Mouse (Mus musculus) forebrain, embryonic 14.5 days (tissue): ENCODE measurements around the gene Uhrf1. TPM values are rescaled to one million over a fixed set of nuclear protein-coding genes. Genes with fewer than 3 reads are reported as not detected.

Experiments
- ATAC-seq: fragments of 200-750 bp; cut with Nextera tagmentation; 2 replicates; pipeline ENCODE4 v1.8.0; 2017; ENCODE audit warnings: mild to moderate bottlenecking, moderate library complexity
- DNase-seq: peaks from one replicate; pipeline ENCODE4 v3.0.0-alpha.2; 2015; ENCODE audit warnings: low spot score
- H3K27ac ChIP-seq: fragments of 300-500 bp; sonication (generic); 2 replicates; pipeline ENCODE4 v1.5.1; 2014; ENCODE audit warnings: low read depth, mild to moderate bottlenecking, control low read depth, low read length, moderate library complexity
- H3K27me3 ChIP-seq: fragments of 300-500 bp; sonication (generic); replicated peaks from 2 replicates; pipeline ENCODE4 v1.6.1; 2014; ENCODE audit warnings: low read length, control low read depth, mixed read lengths; ENCODE audit not compliant: control insufficient read depth, insufficient read depth
- H3K36me3 ChIP-seq: fragments of 300-500 bp; sonication (generic); 2 replicates; pipeline ENCODE4 v1.6.1; 2014; ENCODE audit warnings: low read length, control low read depth; ENCODE audit not compliant: control insufficient read depth, insufficient read depth
- H3K4me1 ChIP-seq: fragments of 300-500 bp; sonication (generic); 2 replicates; pipeline ENCODE4 v1.6.1; 2014; ENCODE audit warnings: antibody characterized with exemption, low read length, control low read depth; ENCODE audit not compliant: control insufficient read depth, insufficient read depth
- H3K4me2 ChIP-seq: fragments of 300-500 bp; sonication (generic); 2 replicates; pipeline ENCODE4 v1.6.1; 2014; ENCODE audit warnings: mild to moderate bottlenecking, control low read depth, low read length
- H3K4me3 ChIP-seq: fragments of 300-500 bp; sonication (generic); 2 replicates; pipeline ENCODE4 v1.5.1; 2014; ENCODE audit warnings: low read depth, low read length, control low read depth
- H3K9ac ChIP-seq: fragments of 300-500 bp; sonication (generic); 2 replicates; pipeline ENCODE4 v1.6.1; 2014; ENCODE audit warnings: mild to moderate bottlenecking, low read length, control low read depth, moderate library complexity
- H3K9me3 ChIP-seq: fragments of 300-500 bp; sonication (generic); replicated peaks from 2 replicates; pipeline ENCODE4 v1.6.1; 2016; ENCODE audit warnings: low read length, control low read depth, mixed read lengths; ENCODE audit not compliant: control insufficient read depth
- WGBS: fragments of 180-500 bp; shearing (Covaris S2); extraction: QIAGEN DNeasy Blood & Tissue Kit; methylation state at CpG from one replicate; pipeline ENCODE4 v1.1.7; 2014; 5-methylcytosine and 5-hydroxymethylcytosine counted together
- polyA plus RNA-seq: library from polyadenylated mRNA; unstranded; fragments of >200 nt; fragmentation: Nextera tagmentation; extraction: Ambion mirVana; gene quantifications from 2 replicates; pipeline ENCODE4 v1.2.1, GENCODE M21; 2014

Gene Uhrf1
- polyA plus RNA-seq, 1 experiment from 2014 or later, result 47.4 TPM

DNA sequence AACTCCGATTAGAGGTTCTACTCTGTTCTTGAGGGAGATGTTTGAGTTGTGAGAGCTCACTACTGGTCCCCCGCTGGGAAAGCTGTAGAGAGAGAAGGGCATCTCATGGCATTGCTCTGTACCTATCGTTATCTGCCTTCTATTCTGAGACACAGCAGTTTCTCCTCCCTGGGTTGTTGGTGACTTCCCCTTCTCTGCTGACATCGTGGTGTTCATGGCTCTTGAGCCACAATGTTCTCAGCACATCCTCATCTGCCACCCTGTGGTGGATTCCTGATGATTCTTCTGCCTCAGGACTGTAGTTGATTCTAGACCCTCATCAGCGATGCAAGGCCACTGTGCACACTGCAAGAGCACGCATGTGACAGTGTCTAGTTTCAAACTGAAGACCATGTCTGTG is 34.7 kb downstream of the Uhrf1 start:
- H3K36me3 ChIP-seq, result no peaks in the 10 kb centered on the region
- no peak for DNase-seq
- 93% methylated on average over 6 of the region's 6 CpGs for WGBS
- no peak overlapping the region for H3K4me3 ChIP-seq
- no peak overlapping the region for H3K27ac ChIP-seq
- H3K9me3 ChIP-seq, result no peaks in the 10 kb centered on the region
- H3K4me2 ChIP-seq, result no peak overlapping the region
- H3K9ac ChIP-seq, result no peak overlapping the region
- no peak for ATAC-seq
- H3K4me1 ChIP-seq, result no peaks in the 10 kb centered on the region
- no peaks in the 10 kb centered on the region for H3K27me3 ChIP-seq

DNA sequence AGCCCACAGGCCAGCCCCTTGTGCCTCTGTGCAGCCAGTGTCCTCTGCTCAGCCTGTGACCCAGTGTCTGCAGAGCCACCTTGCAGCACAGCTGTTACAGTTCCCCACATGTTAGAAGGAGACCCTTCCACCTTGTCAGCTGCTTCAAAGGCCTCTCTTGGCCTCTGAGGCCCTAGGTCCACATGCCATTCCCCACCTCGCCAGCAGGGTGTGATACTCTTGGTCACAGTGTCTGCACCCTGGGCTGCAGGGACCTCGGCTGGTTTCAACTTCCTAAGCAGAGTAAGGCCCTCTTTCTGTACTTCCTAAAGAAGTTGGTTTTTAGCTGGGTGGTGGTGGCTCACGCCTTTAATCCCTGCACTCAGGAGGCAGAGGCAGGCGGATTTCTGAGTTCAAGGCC is 35.8 kb downstream of the Uhrf1 start:
- Histone ChIP-seq H3K4me3 (no peak overlapping the region), H3K4me2 (no peak overlapping the region), H3K9ac (no peak overlapping the region), H3K4me1 (no peaks in the 10 kb centered on the region), H3K9me3 (no peaks in the 10 kb centered on the region), H3K27me3 (no peaks in the 10 kb centered on the region), H3K36me3 (no peaks in the 10 kb centered on the region), H3K27ac (no peak overlapping the region)
- 56% methylated on average over 4 of the region's 4 CpGs for WGBS
- ATAC-seq, result no peak
- DNase-seq, result no peak

DNA sequence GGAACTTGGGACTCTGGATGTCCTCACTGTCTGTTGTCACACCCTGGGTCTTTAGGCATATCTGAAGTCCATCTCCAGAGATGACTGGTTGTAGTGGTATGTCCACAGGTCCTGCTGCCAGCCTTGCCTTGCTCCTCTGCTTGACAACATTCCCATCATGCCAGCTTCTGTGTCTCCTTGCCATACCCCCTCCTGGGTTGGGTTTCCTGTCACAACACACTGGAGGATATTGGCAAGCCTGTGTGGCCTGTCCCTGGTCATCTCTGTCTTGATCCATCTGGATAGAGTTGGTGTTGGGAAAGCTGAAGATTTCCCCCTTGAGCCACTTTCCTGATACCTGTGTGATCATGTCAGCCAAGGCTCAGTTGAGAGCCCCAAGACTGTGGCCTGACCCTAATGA is 37.6 kb downstream of the Uhrf1 start:
- Histone ChIP-seq H3K4me3 (no peak overlapping the region), H3K4me1 (no peaks in the 10 kb centered on the region), H3K4me2 (no peak overlapping the region), H3K9ac (no peak overlapping the region), H3K27ac (no peak overlapping the region), H3K27me3 (no peaks in the 10 kb centered on the region), H3K9me3 (no peaks in the 10 kb centered on the region), H3K36me3 (peaks cover 2% of the 10 kb centered on the region; the same call in 1 of the 2 replicates)
- no peak for ATAC-seq
- DNase-seq, result no peak

DNA sequence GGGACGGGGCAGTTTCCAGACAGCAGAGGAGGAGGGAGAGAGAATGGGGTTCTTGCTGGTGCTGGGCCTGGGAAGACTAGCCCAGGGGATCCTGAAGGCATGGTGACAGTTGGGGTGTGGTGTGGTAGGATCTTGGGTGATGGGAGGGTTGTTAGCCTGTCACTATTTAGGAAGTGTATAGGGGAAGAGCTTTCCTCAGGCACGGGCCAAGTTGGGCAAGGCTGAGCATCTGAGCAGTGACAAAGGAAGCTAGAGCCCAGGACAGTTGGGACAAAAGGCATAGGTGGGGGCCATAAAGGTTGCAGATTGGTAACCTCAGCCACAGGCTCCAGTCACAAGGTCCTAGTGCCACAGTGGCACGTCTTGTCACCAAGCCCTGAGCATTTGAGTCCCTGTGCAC is 40.3 kb downstream of the Uhrf1 start:
- Histone ChIP-seq H3K27ac (no peak overlapping the region), H3K9ac (no peak overlapping the region), H3K9me3 (no peaks in the 10 kb centered on the region), H3K4me3 (no peak overlapping the region), H3K27me3 (no peaks in the 10 kb centered on the region), H3K36me3 (peaks cover 4% of the 10 kb centered on the region; the same call in 1 of the 2 replicates), H3K4me1 (no peaks in the 10 kb centered on the region), H3K4me2 (no peak overlapping the region)
- 80% methylated on average over 3 of the region's 3 CpGs for WGBS
- ATAC-seq, result no peak
- DNase-seq, result no peak

DNA sequence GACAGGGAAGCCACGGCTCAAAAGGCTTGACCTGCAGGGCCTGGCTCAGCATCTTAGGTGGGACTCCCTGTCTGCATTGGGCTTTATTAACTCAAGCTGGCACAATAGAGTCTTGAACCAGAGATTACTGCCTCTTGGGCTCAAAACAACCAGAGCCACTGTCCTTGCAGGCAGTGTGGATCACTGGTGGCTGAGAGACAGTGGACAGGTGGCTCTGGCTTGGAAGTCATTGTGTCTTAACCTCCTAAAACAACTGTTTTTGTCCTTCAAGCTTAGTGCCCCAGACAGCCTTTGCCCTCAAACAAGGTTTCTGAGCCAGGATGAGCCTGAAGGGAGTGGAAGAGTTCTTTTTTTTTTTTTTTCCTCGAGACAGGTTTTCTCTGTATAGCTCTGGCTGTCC is 42.2 kb downstream of the Uhrf1 start:
- Histone ChIP-seq H3K27me3 (no peaks in the 10 kb centered on the region), H3K4me3 (no peak overlapping the region), H3K9ac (no peak overlapping the region), H3K4me1 (no peaks in the 10 kb centered on the region), H3K4me2 (no peak overlapping the region), H3K27ac (no peak overlapping the region), H3K9me3 (no peaks in the 10 kb centered on the region), H3K36me3 (peaks cover 4% of the 10 kb centered on the region; the same call in 1 of the 2 replicates)
- WGBS, result 74% methylated on average over 2 of the region's 2 CpGs
- DNase-seq (no peak), ATAC-seq (no peak)

DNA sequence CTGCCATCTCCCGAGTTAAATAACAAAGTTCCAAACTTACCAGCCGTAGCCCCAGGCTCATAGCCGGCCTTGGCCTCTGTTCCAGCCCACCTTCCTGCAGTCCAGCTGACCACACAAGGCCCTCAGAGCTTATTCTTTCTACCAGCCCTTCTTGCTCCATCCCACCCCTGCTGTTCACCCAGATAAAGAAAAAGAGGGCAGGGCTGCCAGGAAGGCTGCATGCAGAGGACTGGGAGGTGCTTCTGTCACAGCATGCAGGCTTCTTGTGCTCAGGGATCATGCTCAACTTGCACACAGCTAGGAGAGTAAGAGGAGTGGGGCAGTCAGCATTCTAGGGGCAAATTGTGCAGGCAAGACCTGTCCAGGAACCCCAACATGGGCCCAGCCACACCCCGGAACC is 45.0 kb downstream of the Uhrf1 start:
- H3K27ac ChIP-seq, result no peak overlapping the region
- no peaks in the 10 kb centered on the region for H3K9me3 ChIP-seq
- ATAC-seq (no peak), DNase-seq (no peak)
- H3K27me3 ChIP-seq, result no peaks in the 10 kb centered on the region
- no peaks in the 10 kb centered on the region for H3K4me1 ChIP-seq
- H3K4me3 ChIP-seq, result no peak overlapping the region
- H3K4me2 ChIP-seq, result no peak overlapping the region
- no peak overlapping the region for H3K9ac ChIP-seq
- peaks cover 21% of the 10 kb centered on the region for H3K36me3 ChIP-seq
- 73% methylated on average over 4 of the region's 4 CpGs for WGBS

DNA sequence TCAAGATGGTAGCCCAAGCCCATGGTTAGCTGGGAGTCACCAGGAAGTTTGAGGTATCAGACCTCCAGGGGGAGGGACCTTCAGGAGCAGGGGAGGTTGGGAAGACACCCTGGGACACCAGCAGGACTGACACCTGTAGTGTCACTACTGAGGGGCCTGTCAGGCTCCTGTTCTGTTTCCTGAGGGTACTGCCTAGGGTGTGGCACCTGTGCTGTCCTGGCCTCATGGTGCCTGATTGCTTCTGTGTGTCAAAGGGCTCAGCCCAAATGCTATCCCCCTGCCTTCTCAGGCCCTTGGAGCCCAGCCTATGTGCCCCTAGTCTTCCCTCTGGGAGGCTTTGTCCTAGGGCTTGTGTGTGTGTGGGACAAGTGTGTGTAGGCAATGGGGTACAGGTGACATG is 45.5 kb downstream of the Uhrf1 start:
- no peaks in the 10 kb centered on the region for H3K27me3 ChIP-seq
- H3K27ac ChIP-seq, result no peak overlapping the region
- H3K4me2 ChIP-seq, result no peak overlapping the region
- H3K9ac ChIP-seq, result no peak overlapping the region
- H3K4me1 ChIP-seq, result no peaks in the 10 kb centered on the region
- H3K9me3 ChIP-seq, result no peaks in the 10 kb centered on the region
- H3K36me3 ChIP-seq, result peaks cover 25% of the 10 kb centered on the region
- no peak for DNase-seq
- H3K4me3 ChIP-seq, result no peak overlapping the region
- no peak for ATAC-seq

DNA sequence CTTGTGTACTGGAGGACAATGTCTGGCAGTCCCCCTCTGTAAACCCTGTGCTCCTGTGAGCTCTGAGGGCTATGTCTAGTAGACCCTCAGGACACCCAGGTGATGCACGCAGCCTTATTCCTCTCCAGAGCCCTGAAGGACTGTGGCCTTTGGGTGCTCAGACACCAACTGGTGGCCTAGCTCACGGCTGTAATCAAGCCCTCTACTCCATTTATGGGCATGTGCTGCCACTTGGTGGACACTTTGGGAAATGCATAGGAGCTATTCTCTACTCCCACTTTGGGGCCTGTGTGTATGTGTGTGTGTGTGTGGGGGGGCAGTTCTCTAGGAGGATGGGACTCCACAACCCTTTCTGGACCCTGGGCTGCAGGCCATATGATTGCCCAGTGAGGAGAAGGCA is 47.6 kb downstream of the Uhrf1 start:
- Histone ChIP-seq H3K9ac (no peak overlapping the region), H3K4me3 (no peak overlapping the region), H3K27ac (no peak overlapping the region), H3K4me1 (no peaks in the 10 kb centered on the region), H3K4me2 (no peak overlapping the region), H3K27me3 (no peaks in the 10 kb centered on the region), H3K9me3 (no peaks in the 10 kb centered on the region), H3K36me3 (peaks cover 45% of the 10 kb centered on the region)
- ATAC-seq, result peak; percentile 73; the same call in 1 of the 2 replicates
- peak; percentile 80 for DNase-seq
- 44% methylated on average over 2 of the region's 2 CpGs for WGBS

DNA sequence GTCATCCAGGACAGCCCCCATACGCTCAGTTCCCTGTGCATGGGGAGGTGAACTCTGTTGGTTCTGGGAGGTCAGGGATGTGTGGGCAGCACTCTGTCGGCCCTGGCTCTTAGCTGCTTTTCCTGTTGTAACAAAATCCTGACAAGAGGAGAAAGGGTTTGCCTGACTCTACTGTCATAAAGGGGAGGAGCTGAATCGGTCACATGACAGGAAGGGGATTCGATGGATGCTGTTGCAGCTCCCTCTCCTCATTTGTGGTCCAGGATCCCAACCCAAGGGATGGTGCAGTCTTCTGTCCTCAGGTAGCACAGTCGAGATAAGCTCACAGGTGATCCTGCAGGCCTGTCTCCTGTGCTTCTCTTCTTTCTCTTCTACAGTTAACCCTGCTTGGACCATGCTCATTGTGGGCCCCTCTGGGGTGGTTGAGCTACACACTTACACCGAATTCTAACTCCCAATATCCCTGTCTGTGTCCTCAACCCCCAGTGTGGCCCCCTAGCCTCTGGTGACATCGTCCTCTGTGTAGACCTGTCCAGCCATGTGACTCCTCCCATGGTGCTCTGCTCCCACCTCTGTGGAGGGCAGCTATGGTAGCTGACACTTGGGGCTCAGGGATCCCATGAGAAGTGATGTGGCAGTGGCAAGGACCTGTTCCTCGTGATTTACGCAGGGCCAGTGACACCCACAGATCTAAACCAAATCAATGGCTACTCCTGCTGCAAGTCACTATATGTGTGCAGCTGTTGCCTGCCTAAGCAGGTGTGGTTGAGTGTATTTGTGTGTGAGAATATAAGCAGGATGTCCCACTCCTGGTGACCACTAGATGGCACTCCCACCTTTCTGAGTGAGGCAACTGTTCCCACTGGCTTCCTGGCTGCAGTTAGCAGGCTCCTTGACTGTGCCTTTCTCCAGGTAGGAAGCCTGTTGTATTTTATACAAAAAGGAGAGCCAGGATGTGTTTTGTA is 54.1 kb downstream of the Uhrf1 start:
- H3K4me1 ChIP-seq, result no peaks in the 10 kb centered on the region
- no peak overlapping the region for H3K4me2 ChIP-seq
- peak; percentile 71 for ATAC-seq
- peaks cover 74% of the 10 kb centered on the region for H3K36me3 ChIP-seq
- no peaks in the 10 kb centered on the region for H3K27me3 ChIP-seq
- no peak overlapping the region for H3K4me3 ChIP-seq
- H3K9me3 ChIP-seq, result no peaks in the 10 kb centered on the region
- H3K27ac ChIP-seq, result no peak overlapping the region
- 71% methylated on average over 9 of the region's 9 CpGs for WGBS
- DNase-seq, result peak; percentile 89
- no peak overlapping the region for H3K9ac ChIP-seq
